Mouse (Mus musculus) liver, embryonic 13.5 days (tissue): ENCODE results near the gene Nup133. TPM values are rescaled to one million over a fixed set of nuclear protein-coding genes. Genes with fewer than 3 reads are reported as not detected.

Experiments used
- ATAC-seq: fragments of 200-750 bp; cut with Nextera tagmentation; 2 replicates; pipeline ENCODE4 v1.8.0; 2017; ENCODE audit warnings: low read depth, mild to moderate bottlenecking, moderate number of reproducible peaks, moderate library complexity
- DNase-seq: peaks from one replicate; pipeline ENCODE4 v3.0.0; 2022
- H3K27ac ChIP-seq: fragments of 300-500 bp; sonication (generic); 2 replicates; pipeline ENCODE4 v1.5.1; 2015; ENCODE audit warnings: moderate library complexity, mild to moderate bottlenecking, inconsistent platforms
- H3K27me3 ChIP-seq: fragments of 300-500 bp; sonication (generic); 2 replicates; pipeline ENCODE4 v1.6.1; 2015; ENCODE audit warnings: mild to moderate bottlenecking, inconsistent platforms
- H3K36me3 ChIP-seq: fragments of 300-500 bp; sonication (generic); 2 replicates; pipeline ENCODE4 v1.6.1; 2015; ENCODE audit warnings: mild to moderate bottlenecking, inconsistent platforms
- H3K4me1 ChIP-seq: fragments of 300-500 bp; sonication (generic); replicated peaks from 2 replicates; pipeline ENCODE4 v1.6.1; 2015; ENCODE audit warnings: inconsistent platforms
- H3K4me2 ChIP-seq: fragments of 300-500 bp; sonication (generic); 2 replicates; pipeline ENCODE4 v1.6.1; 2015; ENCODE audit warnings: inconsistent platforms, mild to moderate bottlenecking, moderate library complexity
- H3K4me3 ChIP-seq: fragments of 300-500 bp; sonication (generic); replicated peaks from 2 replicates; pipeline ENCODE4 v1.5.1; 2015; ENCODE audit warnings: mild to moderate bottlenecking, inconsistent platforms
- H3K9ac ChIP-seq: fragments of 300-500 bp; sonication (generic); 2 replicates; pipeline ENCODE4 v1.6.1; 2015; ENCODE audit warnings: mild to moderate bottlenecking, inconsistent platforms
- H3K9me3 ChIP-seq: fragments of 300-500 bp; sonication (generic); replicated peaks from 2 replicates; pipeline ENCODE4 v1.6.1; 2016; ENCODE audit warnings: inconsistent platforms
- WGBS: fragments of 180-500 bp; shearing (Covaris S2); methylation state at CpG from one replicate; pipeline ENCODE4 v1.1.7; 2015; ENCODE audit not compliant: insufficient replicate concordance; 5-methylcytosine and 5-hydroxymethylcytosine counted together
- polyA plus RNA-seq: library from polyadenylated mRNA; unstranded; fragments of >200 nt; fragmentation: Nextera tagmentation; extraction: Ambion mirVana; gene quantifications from 2 replicates; pipeline ENCODE4 v1.2.1, GENCODE M21; 2015

Gene Nup133
- 23.4 and 26.9 TPM in 2 replicates for polyA plus RNA-seq

- H3K9ac ChIP-seq, result peak within 1 kb of the TSS; percentile 89
- H3K4me1 ChIP-seq, result peaks cover 39% of the 10 kb centered on the region
- peak within 1 kb of the TSS; percentile 93 for H3K4me3 ChIP-seq
- H3K9me3 ChIP-seq, result no peaks in the 10 kb centered on the region
- under 1% methylated on average over 77 of the region's 77 CpGs for WGBS
- DNase-seq (peak; percentile 93), ATAC-seq (peak; percentile 81)
- peak within 1 kb of the TSS; percentile 82 for H3K4me2 ChIP-seq
- no peaks in the 10 kb centered on the region for H3K27me3 ChIP-seq
- peaks cover 78% of the 10 kb centered on the region for H3K36me3 ChIP-seq
- peak within 1 kb of the TSS; percentile 87 for H3K27ac ChIP-seq
Observed at GRCm38 (mm10) chr8:123948942-123949685, at the start of gene Nup133. Nup133 (minus strand) TSS chr8:123949265.

DNA sequence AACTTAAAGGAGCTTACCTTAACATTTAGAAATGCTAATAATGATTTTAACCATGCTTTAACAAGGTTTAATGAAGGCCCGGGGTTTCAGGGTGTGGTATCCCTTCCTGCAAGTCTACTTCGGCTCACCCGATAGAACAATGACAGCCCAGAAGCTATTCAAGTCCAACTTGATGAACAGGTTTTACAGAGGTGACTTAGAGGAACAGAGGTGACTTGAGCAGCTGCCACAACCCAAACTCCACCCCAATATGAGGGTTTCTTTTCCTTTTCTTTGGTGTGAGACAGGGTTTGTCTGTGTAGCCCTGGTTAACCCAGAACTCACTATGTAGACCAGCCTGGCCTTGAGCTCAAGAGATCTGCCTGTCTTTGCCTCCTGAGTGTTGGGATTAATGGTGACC, 44.9 kb upstream of the Nup133 start:
- Histone ChIP-seq H3K27me3 (no peaks in the 10 kb centered on the region), H3K9ac (no peak overlapping the region), H3K4me3 (no peak overlapping the region), H3K4me1 (peaks cover 52% of the 10 kb centered on the region), H3K36me3 (peaks cover 55% of the 10 kb centered on the region), H3K4me2 (no peak overlapping the region), H3K9me3 (no peaks in the 10 kb centered on the region), H3K27ac (peak overlapping the region; percentile 55)
- 85% methylated on average over 3 of the region's 3 CpGs for WGBS
- ATAC-seq, result no peak
- no peak for DNase-seq

- H3K4me1 ChIP-seq, result peaks cover 56% of the 10 kb centered on the region
- peaks cover 51% of the 10 kb centered on the region for H3K36me3 ChIP-seq
- H3K4me3 ChIP-seq, result no peak overlapping the region
- WGBS, result 85% methylated on average over 5 of the region's 5 CpGs
- DNase-seq (no peak), ATAC-seq (no peak)
- no peaks in the 10 kb centered on the region for H3K27me3 ChIP-seq
- H3K4me2 ChIP-seq, result no peak overlapping the region
- H3K27ac ChIP-seq, result peak overlapping the region; percentile 55
- H3K9me3 ChIP-seq, result no peaks in the 10 kb centered on the region
- H3K9ac ChIP-seq, result no peak overlapping the region
Observed at GRCm38 (mm10) chr8:123993597-123993996, 44.5 kb upstream of the Nup133 start.

DNA sequence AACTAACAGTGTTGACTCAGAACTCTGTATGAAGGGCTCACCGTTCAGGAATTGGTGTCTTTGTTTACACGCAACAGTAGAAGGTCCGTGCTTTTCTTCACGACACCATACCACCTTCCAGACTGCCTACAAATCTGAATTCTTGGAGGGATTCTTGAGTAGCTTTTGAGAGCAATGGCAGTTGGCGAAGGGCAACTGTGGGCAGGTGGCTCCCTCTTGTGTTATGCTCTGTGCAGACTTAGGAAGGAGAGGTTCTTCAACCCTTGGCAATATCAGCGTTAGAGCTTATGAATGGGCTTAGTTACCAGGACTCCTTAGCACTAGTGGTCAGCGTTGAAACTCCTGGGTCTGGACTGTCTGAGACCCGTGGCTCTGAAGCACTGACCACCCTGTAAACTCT, 43.5 kb upstream of the Nup133 start:
- no peak overlapping the region for H3K4me3 ChIP-seq
- WGBS, result 77% methylated on average over 8 of the region's 8 CpGs

DNA sequence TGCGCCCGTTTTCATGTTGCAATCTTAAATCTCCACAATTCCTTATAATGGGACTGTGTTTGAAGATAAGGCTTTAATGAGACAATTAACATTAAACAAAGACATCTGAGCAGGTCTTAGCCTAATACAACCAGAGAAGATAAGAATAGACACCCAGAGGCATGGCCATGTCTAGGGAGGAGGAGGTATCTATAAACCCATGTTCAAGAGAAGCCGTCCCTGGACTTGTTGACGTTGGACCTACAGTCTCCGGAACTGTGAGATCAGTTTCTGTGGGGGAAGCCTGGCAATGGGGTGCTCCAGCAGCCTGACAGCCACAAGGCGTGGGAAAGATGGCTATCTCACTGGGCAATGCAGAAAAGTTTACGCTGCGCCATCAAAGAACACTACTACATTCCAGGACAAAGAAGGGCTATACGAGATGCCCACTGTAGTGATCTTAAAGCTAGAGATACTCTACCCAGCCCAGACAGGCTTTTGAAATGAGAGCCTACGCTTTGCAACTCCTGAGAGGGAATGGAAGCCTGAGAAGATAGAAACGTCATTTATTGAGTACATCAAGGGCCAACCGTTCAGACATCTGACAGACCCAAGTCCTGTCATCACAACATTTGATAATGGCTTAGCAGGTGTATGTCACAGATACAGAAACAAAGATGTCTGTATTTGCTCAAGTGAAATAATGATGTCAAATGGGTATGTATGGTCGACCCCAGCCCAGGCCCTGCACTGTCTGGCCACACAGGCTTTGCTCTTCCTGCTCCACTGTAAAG, 41.4 kb upstream of the Nup133 start:
- peak overlapping the region; percentile 83 for H3K4me2 ChIP-seq
- ATAC-seq, result peak; percentile 62
- H3K9ac ChIP-seq, result peak overlapping the region; percentile 85
- H3K4me1 ChIP-seq, result peaks cover 85% of the 10 kb centered on the region
- H3K27ac ChIP-seq, result peak overlapping the region; percentile 100
- peak overlapping the region; percentile 56 for H3K4me3 ChIP-seq
- no peaks in the 10 kb centered on the region for H3K27me3 ChIP-seq
- H3K9me3 ChIP-seq, result no peaks in the 10 kb centered on the region
- WGBS, result 24% methylated on average over 13 of the region's 13 CpGs
- peaks cover 24% of the 10 kb centered on the region for H3K36me3 ChIP-seq
- peak; percentile 62 for DNase-seq

More for the DNA sequence above, 43.5 kb upstream of the Nup133 start:
- H3K4me1 ChIP-seq, result peaks cover 64% of the 10 kb centered on the region
- H3K27me3 ChIP-seq, result no peaks in the 10 kb centered on the region
- ATAC-seq, result no peak
- peaks cover 42% of the 10 kb centered on the region for H3K36me3 ChIP-seq
- H3K27ac ChIP-seq, result peak overlapping the region; percentile 100
- DNase-seq, result peak; percentile 57
- H3K4me2 ChIP-seq, result no peak overlapping the region
- H3K9me3 ChIP-seq, result no peaks in the 10 kb centered on the region
- no peak overlapping the region for H3K9ac ChIP-seq

DNA sequence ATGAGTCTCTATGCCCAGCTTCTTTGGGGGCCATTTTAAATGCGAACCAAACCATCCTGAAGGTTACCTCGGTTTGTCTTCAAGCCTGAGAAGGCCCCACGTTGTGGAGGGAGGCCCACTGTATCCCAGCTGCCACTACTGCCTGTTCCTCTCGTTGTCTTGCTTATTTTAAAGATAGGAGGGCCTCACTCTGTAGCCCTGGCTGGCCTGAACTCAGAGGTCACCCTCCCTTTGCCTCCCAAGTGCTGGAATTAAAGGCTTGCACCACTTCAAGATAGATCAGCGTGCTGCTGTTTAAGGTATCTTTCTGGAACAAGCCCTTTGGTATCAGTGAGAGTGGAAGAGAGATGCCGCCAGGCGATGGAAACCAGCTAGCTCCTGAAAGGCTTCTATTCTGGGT, 40.1 kb upstream of the Nup133 start:
- Histone ChIP-seq H3K4me2 (peak overlapping the region; percentile 83), H3K4me3 (peak overlapping the region; percentile 56), H3K36me3 (peaks cover 12% of the 10 kb centered on the region), H3K9me3 (no peaks in the 10 kb centered on the region), H3K27ac (peak overlapping the region; percentile 100), H3K4me1 (peaks cover 91% of the 10 kb centered on the region), H3K9ac (peak overlapping the region; percentile 85), H3K27me3 (no peaks in the 10 kb centered on the region)
- WGBS, result 13% methylated on average over 7 of the region's 7 CpGs
- ATAC-seq, result peak; percentile 58
- DNase-seq, result peak; percentile 41

- H3K27ac ChIP-seq, result peak overlapping the region; percentile 100
- peak overlapping the region; percentile 83 for H3K4me2 ChIP-seq
- peak overlapping the region; percentile 56 for H3K4me3 ChIP-seq
- 6% methylated on average over 6 of the region's 6 CpGs for WGBS
- peak overlapping the region; percentile 85 for H3K9ac ChIP-seq
- peak; percentile 89 for DNase-seq
- peaks cover 93% of the 10 kb centered on the region for H3K4me1 ChIP-seq
- peaks cover 7% of the 10 kb centered on the region; the same call in 1 of the 2 replicates for H3K36me3 ChIP-seq
- no peaks in the 10 kb centered on the region for H3K27me3 ChIP-seq
- ATAC-seq, result peak; percentile 89
- no peaks in the 10 kb centered on the region for H3K9me3 ChIP-seq
Observed at GRCm38 (mm10) chr8:123988605-123989038, 39.6 kb upstream of the Nup133 start.

- H3K4me3 ChIP-seq, result peak within 1 kb of the TSS; percentile 94
- peak within 1 kb of the TSS; percentile 79 for H3K4me2 ChIP-seq
- H3K27me3 ChIP-seq, result no peaks in the 10 kb centered on the region
- peak within 1 kb of the TSS; percentile 100 for H3K9ac ChIP-seq
- ATAC-seq (peak; percentile 83), DNase-seq (peak; percentile 87)
- no peaks in the 10 kb centered on the region for H3K9me3 ChIP-seq
- H3K4me1 ChIP-seq, result peaks cover 80% of the 10 kb centered on the region
- peaks cover 31% of the 10 kb centered on the region for H3K36me3 ChIP-seq
- WGBS, result under 1% methylated on average over 55 of the region's 56 CpGs
- peak within 1 kb of the TSS; percentile 100 for H3K27ac ChIP-seq
Observed at GRCm38 (mm10) chr8:123982826-123983400, 33.8 kb upstream of the Nup133 start, which contains the start of gene Abcb10. Abcb10 (minus strand) TSS chr8:123983122.

GRCm38 (mm10) chr8:123982291-123982793, 33.3 kb upstream of the Nup133 start:
- peaks cover 37% of the 10 kb centered on the region for H3K36me3 ChIP-seq
- WGBS, result under 1% methylated on average over 48 of the region's 48 CpGs
- peak overlapping the region; percentile 94 for H3K4me3 ChIP-seq
- ATAC-seq (no peak), DNase-seq (peak; percentile 38)
- no peaks in the 10 kb centered on the region for H3K9me3 ChIP-seq
- H3K4me2 ChIP-seq, result peak overlapping the region; percentile 79
- H3K4me1 ChIP-seq, result peaks cover 80% of the 10 kb centered on the region
- peak overlapping the region; percentile 100 for H3K27ac ChIP-seq
- peak overlapping the region; percentile 100 for H3K9ac ChIP-seq
- H3K27me3 ChIP-seq, result no peaks in the 10 kb centered on the region

DNA sequence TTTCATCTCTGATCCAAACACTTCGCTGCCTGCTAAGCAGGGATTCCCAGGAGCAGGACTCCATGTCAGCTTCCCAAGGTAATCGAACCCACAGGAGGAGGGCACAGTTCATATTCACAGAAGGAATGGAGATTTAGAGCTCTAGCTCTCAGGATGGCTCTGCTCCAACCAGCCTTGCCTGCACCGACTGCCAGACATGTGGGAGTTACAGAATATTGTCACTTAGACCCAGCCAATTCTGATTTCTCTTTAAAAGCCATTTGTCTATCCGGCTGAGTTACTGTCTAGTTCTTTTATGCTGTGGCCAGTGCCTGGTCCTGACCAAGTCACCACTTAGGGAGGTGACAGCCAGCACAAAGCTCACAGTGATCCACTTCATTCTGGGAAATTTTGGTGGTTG, 32.6 kb upstream of the Nup133 start:
- H3K4me1 ChIP-seq, result peaks cover 80% of the 10 kb centered on the region
- no peak for ATAC-seq
- 23% methylated on average over 4 of the region's 4 CpGs for WGBS
- no peaks in the 10 kb centered on the region for H3K27me3 ChIP-seq
- H3K36me3 ChIP-seq, result peaks cover 44% of the 10 kb centered on the region
- peak overlapping the region; percentile 100 for H3K27ac ChIP-seq
- H3K9me3 ChIP-seq, result no peaks in the 10 kb centered on the region
- peak overlapping the region; percentile 100 for H3K9ac ChIP-seq
- DNase-seq, result no peak
- H3K4me2 ChIP-seq, result peak overlapping the region; percentile 79
- peak overlapping the region; percentile 94 for H3K4me3 ChIP-seq

DNA sequence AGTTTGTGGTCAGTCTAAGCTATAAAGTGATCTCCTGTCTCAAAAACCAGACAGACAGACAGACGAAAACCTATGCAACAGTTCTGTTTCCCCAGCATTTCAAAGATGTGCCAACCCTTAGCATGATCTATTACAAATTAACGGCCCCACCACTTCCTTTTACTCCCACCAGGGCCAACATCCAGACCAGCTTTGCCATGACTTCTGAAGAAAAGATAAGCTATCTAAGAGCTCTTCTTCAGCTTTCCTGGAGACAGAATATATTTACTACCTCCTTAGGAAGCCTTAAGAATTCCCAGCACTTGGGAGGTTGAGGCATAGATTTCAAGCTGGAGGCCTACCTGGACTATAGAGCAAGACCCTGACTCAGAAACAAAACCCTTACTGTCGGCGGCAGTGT, 31.2 kb upstream of the Nup133 start:
- Histone ChIP-seq H3K4me1 (peaks cover 81% of the 10 kb centered on the region), H3K27ac (peak overlapping the region; percentile 100), H3K4me3 (peak overlapping the region; percentile 94), H3K4me2 (peak overlapping the region; percentile 79), H3K27me3 (no peaks in the 10 kb centered on the region), H3K36me3 (peaks cover 58% of the 10 kb centered on the region), H3K9me3 (no peaks in the 10 kb centered on the region), H3K9ac (peak overlapping the region; percentile 100)
- ATAC-seq (no peak), DNase-seq (no peak)
- WGBS, result 20% methylated on average over 4 of the region's 4 CpGs
